Mouse (Mus musculus): ENCODE results near the gene Tmem156. TPM values are rescaled to one million over a fixed set of nuclear protein-coding genes. Genes with fewer than 3 reads are reported as not detected.
A peak's percentile ranks its signal among the peaks of the same experiment; 100 is the strongest.

Tmem156 gene
- polyA plus RNA-seq, 1 experiment from 2014 or later: not detected

DNA sequence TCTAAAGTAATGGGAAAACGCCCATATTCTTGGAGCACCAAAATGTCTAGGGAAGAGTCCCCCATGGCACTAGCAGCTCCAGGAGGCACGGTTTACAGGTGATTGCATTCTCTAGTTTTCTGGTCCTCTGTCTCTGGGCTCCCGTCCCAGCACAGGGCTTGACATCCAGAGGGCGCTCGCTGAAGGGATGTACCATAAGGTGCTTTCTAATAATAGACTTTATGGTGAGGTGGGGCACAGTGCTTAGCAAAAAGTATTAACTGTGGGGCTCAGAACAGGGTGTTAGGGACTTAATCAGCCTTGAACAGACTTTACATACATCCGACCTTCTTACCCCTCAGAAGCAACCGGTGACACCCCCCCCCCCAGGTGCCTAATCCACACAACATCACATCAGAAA lies 17.2 kb downstream of the Tmem156 start:
- no peak for DNase-seq (ENCODE audit: low spot score)
- H3K9ac ChIP-seq (ENCODE audit: low read length): no peak overlapping the region
- H3K9me3 ChIP-seq (ENCODE audit: control insufficient read depth, low read length): no peaks in the 10 kb centered on the region
- H3K4me2 ChIP-seq (ENCODE audit: low read depth, low read length, severe bottlenecking): no peak overlapping the region
- no peaks in the 10 kb centered on the region for H3K27me3 ChIP-seq (ENCODE audit: control insufficient read depth, insufficient read depth, low read length)
- ATAC-seq (replicated peaks; ENCODE audit: low FRiP score): no peak
- H3K4me1 ChIP-seq (replicated peaks; ENCODE audit: control insufficient read depth, insufficient read depth, low read length): no peaks in the 10 kb centered on the region
- H3K36me3 ChIP-seq (ENCODE audit: control insufficient read depth, insufficient read depth, low read length): no peaks in the 10 kb centered on the region
- H3K4me3 ChIP-seq (ENCODE audit: low read depth, low read length): no peak overlapping the region
- 67% methylated on average over 7 of the region's 7 CpGs for WGBS
- H3K27ac ChIP-seq (ENCODE audit: low read depth, low read length): no peak overlapping the region

DNA sequence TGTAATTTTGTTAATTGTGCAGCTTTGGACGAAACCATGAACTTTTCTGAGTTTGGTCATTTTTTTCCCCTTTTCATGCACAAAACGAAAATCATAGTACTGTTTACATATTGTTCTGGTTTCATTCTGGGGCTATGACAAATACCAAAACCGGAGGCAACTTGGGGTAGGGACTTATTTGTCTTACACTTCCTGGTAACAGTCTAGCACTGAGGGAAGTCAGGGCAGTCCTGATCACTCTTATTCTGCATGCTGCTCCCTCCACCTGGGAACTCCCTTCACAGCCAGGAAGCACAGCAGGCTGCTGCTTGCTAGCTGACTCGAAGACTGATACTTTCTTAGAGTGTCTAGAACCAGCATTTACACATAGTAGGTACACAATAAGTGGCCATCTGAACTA lies 18.7 kb downstream of the Tmem156 start:
- ATAC-seq (replicated peaks; ENCODE audit: low FRiP score): no peak
- H3K9ac ChIP-seq (ENCODE audit: low read length): no peak overlapping the region
- no peak overlapping the region for H3K4me3 ChIP-seq (ENCODE audit: low read depth, low read length)
- DNase-seq (ENCODE audit: low spot score): no peak
- no peaks in the 10 kb centered on the region for H3K4me1 ChIP-seq (replicated peaks; ENCODE audit: control insufficient read depth, insufficient read depth, low read length)
- WGBS: 76% methylated on average over 4 of the region's 4 CpGs
- H3K9me3 ChIP-seq (ENCODE audit: control insufficient read depth, low read length): no peaks in the 10 kb centered on the region
- no peak overlapping the region for H3K4me2 ChIP-seq (ENCODE audit: low read depth, low read length, severe bottlenecking)
- no peaks in the 10 kb centered on the region for H3K27me3 ChIP-seq (ENCODE audit: control insufficient read depth, insufficient read depth, low read length)
- H3K36me3 ChIP-seq (ENCODE audit: control insufficient read depth, insufficient read depth, low read length): no peaks in the 10 kb centered on the region
- no peak overlapping the region for H3K27ac ChIP-seq (ENCODE audit: low read depth, low read length)

DNA sequence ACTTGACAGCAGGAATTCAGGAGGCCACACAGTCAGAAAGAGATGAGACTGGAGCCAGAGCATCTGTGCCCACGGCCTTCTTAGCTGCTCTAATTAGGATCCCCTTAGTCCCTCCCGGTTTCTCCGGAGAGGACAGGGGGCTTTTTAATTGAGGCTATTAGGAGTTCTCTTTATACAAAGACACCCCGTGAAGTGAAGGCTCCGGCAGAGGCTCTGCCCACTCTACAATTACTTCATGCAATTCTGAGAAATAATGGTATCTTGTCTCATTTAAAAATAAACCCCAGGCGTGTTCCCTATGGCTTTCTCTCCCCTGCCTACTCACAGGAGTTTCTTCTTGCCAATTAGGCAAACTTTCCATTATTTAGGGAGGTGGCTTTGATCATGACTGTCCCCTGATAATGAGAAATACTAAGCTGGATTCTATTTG lies 20.2 kb downstream of the Tmem156 start:
- H3K27ac ChIP-seq (ENCODE audit: low read depth, low read length): peak overlapping the region; percentile 2; the same call in 1 of the 2 replicates

DNA sequence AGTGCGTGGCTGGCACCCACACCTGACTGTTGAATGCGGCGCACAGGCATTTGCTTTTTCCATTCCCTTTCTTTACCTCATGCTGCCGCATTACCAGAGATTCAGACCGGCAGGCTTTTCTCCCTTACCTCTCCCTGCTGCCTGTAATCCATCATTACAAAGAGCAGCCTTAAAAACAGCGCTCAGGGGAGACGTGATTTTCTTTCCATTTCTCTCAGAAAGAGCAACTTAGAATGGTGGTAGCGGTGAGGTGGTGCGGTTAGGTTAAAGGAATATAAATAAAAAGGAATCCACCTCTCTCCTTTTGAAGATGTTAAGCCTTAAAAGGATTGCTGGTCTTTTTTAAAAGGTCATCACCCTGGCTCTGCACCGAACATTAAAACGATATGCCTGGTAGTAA lies 22.1 kb downstream of the Tmem156 start:
- no peak overlapping the region for H3K4me3 ChIP-seq (ENCODE audit: low read depth, low read length)
- no peak overlapping the region for H3K4me2 ChIP-seq (ENCODE audit: low read depth, low read length, severe bottlenecking)
- no peak for DNase-seq (ENCODE audit: low spot score)
- H3K36me3 ChIP-seq (ENCODE audit: control insufficient read depth, insufficient read depth, low read length): no peaks in the 10 kb centered on the region
- no peak for ATAC-seq (replicated peaks; ENCODE audit: low FRiP score)
- 62% methylated on average over 11 of the region's 11 CpGs for WGBS
- H3K27ac ChIP-seq (ENCODE audit: low read depth, low read length): no peak overlapping the region
- no peaks in the 10 kb centered on the region for H3K4me1 ChIP-seq (replicated peaks; ENCODE audit: control insufficient read depth, insufficient read depth, low read length)
- H3K9ac ChIP-seq (ENCODE audit: low read length): no peak overlapping the region
- H3K9me3 ChIP-seq (ENCODE audit: control insufficient read depth, low read length): no peaks in the 10 kb centered on the region
- H3K27me3 ChIP-seq (ENCODE audit: control insufficient read depth, insufficient read depth, low read length): no peaks in the 10 kb centered on the region

More for the DNA sequence above, 20.2 kb downstream of the Tmem156 start:
- Histone ChIP-seq H3K4me1 (replicated peaks; ENCODE audit: control insufficient read depth, insufficient read depth, low read length) (no peaks in the 10 kb centered on the region), H3K9me3 (ENCODE audit: control insufficient read depth, low read length) (no peaks in the 10 kb centered on the region), H3K9ac (ENCODE audit: low read length) (no peak overlapping the region), H3K4me3 (ENCODE audit: low read depth, low read length) (no peak overlapping the region), H3K27me3 (ENCODE audit: control insufficient read depth, insufficient read depth, low read length) (no peaks in the 10 kb centered on the region), H3K4me2 (ENCODE audit: low read depth, low read length, severe bottlenecking) (no peak overlapping the region), H3K36me3 (ENCODE audit: control insufficient read depth, insufficient read depth, low read length) (no peaks in the 10 kb centered on the region)
- DNase-seq (ENCODE audit: low spot score) (no peak), ATAC-seq (replicated peaks; ENCODE audit: low FRiP score) (peak; percentile 79)
- WGBS: 7% methylated on average over 6 of the region's 6 CpGs

DNA sequence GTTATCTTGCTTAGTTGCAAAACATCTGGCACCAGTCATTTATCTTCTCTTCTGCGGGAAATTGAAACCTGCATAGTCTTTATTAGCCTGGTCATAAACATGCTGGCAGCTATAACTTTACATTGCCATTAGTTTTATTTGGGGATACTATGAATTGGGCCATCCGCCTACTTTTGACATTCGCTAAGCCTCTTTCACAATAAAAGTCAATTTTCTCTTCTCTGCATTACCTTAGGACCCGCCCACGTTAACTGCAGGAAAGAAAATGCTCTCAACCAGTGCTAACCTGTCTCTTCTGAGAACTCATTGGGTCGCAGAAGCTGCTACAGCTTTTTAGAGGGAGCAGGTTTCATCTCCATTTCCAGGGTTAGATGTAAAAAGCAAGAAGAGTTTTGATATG lies 23.8 kb downstream of the Tmem156 start:
- Histone ChIP-seq H3K36me3 (ENCODE audit: control insufficient read depth, insufficient read depth, low read length) (no peaks in the 10 kb centered on the region), H3K27ac (ENCODE audit: low read depth, low read length) (no peak overlapping the region), H3K4me3 (ENCODE audit: low read depth, low read length) (no peak overlapping the region), H3K4me2 (ENCODE audit: low read depth, low read length, severe bottlenecking) (no peak overlapping the region), H3K9me3 (ENCODE audit: control insufficient read depth, low read length) (no peaks in the 10 kb centered on the region), H3K4me1 (replicated peaks; ENCODE audit: control insufficient read depth, insufficient read depth, low read length) (no peaks in the 10 kb centered on the region), H3K27me3 (ENCODE audit: control insufficient read depth, insufficient read depth, low read length) (no peaks in the 10 kb centered on the region), H3K9ac (ENCODE audit: low read length) (no peak overlapping the region)
- DNase-seq (ENCODE audit: low spot score) (no peak), ATAC-seq (replicated peaks; ENCODE audit: low FRiP score) (no peak)
- 87% methylated on average over 6 of the region's 6 CpGs for WGBS

DNA sequence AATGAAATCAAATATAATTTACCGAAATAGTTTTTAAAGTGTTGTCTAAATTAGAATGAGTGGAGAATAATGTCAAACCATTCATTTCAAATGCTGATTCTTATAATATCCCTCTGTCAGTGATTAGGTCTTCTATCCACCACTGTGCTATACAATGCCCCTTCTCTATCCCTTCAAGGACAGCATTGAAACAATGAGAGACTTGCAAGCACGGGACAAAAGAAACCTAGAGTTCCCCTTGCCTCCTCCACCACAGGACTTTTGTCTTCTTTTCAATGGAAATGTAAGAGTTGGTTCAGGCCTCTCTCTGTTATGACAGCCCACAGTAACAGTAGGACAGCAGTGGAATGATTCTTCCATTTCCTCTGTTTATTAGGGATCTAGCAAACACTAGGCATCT lies 28.7 kb downstream of the Tmem156 start:
- Histone ChIP-seq H3K4me2 (ENCODE audit: low read depth, low read length, severe bottlenecking) (no peak overlapping the region), H3K27me3 (ENCODE audit: control insufficient read depth, insufficient read depth, low read length) (no peaks in the 10 kb centered on the region), H3K9me3 (ENCODE audit: control insufficient read depth, low read length) (no peaks in the 10 kb centered on the region), H3K4me1 (replicated peaks; ENCODE audit: control insufficient read depth, insufficient read depth, low read length) (no peaks in the 10 kb centered on the region), H3K9ac (ENCODE audit: low read length) (no peak overlapping the region), H3K4me3 (ENCODE audit: low read depth, low read length) (no peak overlapping the region), H3K27ac (ENCODE audit: low read depth, low read length) (no peak overlapping the region), H3K36me3 (ENCODE audit: control insufficient read depth, insufficient read depth, low read length) (no peaks in the 10 kb centered on the region)
- no peak for DNase-seq (ENCODE audit: low spot score)
- 68% methylated on average over 2 of the region's 2 CpGs for WGBS
- ATAC-seq (replicated peaks; ENCODE audit: low FRiP score): no peak

DNA sequence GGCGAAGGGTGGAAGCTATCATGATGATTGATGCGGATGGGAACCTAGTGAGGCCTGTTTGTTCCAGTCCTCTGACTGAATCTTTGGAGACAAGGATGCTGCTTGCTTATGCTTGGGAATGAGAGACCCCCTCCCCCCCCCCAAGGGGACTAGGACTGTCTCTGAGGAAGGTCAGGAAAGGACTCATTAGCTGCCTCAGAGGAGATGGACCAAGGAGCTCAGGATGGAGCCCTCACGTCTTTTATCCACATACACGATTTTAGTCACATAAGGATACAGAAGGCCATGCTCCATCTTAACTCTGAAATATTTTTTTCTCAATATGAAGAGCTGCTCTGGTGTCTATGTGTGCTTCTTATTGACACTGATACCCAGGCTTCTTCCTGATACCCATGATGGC lies 29.7 kb downstream of the Tmem156 start:
- H3K9ac ChIP-seq (ENCODE audit: low read length): no peak overlapping the region
- no peak for ATAC-seq (replicated peaks; ENCODE audit: low FRiP score)
- no peaks in the 10 kb centered on the region for H3K36me3 ChIP-seq (ENCODE audit: control insufficient read depth, insufficient read depth, low read length)
- H3K27me3 ChIP-seq (ENCODE audit: control insufficient read depth, insufficient read depth, low read length): no peaks in the 10 kb centered on the region
- WGBS: 93% methylated on average over 4 of the region's 4 CpGs
- no peak for DNase-seq (ENCODE audit: low spot score)
- no peaks in the 10 kb centered on the region for H3K9me3 ChIP-seq (ENCODE audit: control insufficient read depth, low read length)
- no peak overlapping the region for H3K27ac ChIP-seq (ENCODE audit: low read depth, low read length)
- H3K4me1 ChIP-seq (replicated peaks; ENCODE audit: control insufficient read depth, insufficient read depth, low read length): no peaks in the 10 kb centered on the region
- no peak overlapping the region for H3K4me2 ChIP-seq (ENCODE audit: low read depth, low read length, severe bottlenecking)
- H3K4me3 ChIP-seq (ENCODE audit: low read depth, low read length): no peak overlapping the region

DNA sequence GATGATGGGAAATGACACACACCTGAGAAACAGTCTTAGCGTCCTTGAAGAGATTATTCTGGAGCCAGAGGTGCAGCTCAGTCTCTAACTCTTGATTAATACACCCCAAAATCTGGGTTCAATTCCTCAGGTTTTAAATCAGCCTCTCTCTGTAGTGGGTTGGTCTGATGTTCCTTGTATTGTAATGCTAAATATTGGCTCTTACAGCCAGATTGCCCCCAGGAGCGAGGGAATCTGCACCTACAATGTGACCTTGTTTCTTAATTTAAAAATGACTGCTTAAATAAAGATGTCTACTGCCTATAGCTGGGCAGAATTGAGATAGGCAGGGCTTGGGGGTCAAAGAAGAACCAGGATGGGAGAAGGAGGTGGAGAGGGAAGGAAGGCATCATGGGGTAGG lies 32.1 kb downstream of the Tmem156 start:
- H3K9ac ChIP-seq (ENCODE audit: low read length): no peak overlapping the region
- no peak for ATAC-seq (replicated peaks; ENCODE audit: low FRiP score)

DNA sequence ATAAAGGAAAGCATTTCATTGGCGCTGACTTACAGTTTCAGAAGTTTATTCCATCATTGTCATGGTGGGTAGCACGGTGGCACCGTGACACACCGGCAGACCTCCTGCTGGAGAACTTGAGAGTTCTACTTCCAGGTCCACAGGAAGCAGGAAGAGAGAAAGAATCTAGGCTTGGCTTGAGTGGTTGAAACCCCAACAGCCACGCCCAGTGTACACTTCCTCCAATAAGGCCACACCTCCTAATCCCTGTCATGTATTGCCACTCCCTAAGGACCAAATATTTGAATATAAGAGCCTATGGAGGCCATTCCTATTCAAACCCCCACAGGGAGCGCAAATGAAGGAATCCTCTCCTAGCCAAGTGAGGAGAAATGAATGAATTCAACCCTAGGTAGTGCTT lies 34.3 kb downstream of the Tmem156 start:
- ATAC-seq (replicated peaks; ENCODE audit: low FRiP score): no peak
- Histone ChIP-seq H3K4me2 (ENCODE audit: low read depth, low read length, severe bottlenecking) (no peak overlapping the region), H3K27me3 (ENCODE audit: control insufficient read depth, insufficient read depth, low read length) (no peaks in the 10 kb centered on the region), H3K27ac (ENCODE audit: low read depth, low read length) (no peak overlapping the region), H3K9me3 (ENCODE audit: control insufficient read depth, low read length) (no peaks in the 10 kb centered on the region), H3K4me3 (ENCODE audit: low read depth, low read length) (no peak overlapping the region), H3K4me1 (replicated peaks; ENCODE audit: control insufficient read depth, insufficient read depth, low read length) (no peaks in the 10 kb centered on the region), H3K9ac (ENCODE audit: low read length) (no peak overlapping the region), H3K36me3 (ENCODE audit: control insufficient read depth, insufficient read depth, low read length) (no peaks in the 10 kb centered on the region)
- no peak for DNase-seq (ENCODE audit: low spot score)
- 97% methylated on average over 6 of the region's 6 CpGs for WGBS

More for the DNA sequence above, 32.1 kb downstream of the Tmem156 start:
- Histone ChIP-seq H3K4me2 (ENCODE audit: low read depth, low read length, severe bottlenecking) (no peak overlapping the region), H3K4me3 (ENCODE audit: low read depth, low read length) (no peak overlapping the region), H3K9me3 (ENCODE audit: control insufficient read depth, low read length) (no peaks in the 10 kb centered on the region), H3K4me1 (replicated peaks; ENCODE audit: control insufficient read depth, insufficient read depth, low read length) (no peaks in the 10 kb centered on the region), H3K36me3 (ENCODE audit: control insufficient read depth, insufficient read depth, low read length) (no peaks in the 10 kb centered on the region), H3K27me3 (ENCODE audit: control insufficient read depth, insufficient read depth, low read length) (no peaks in the 10 kb centered on the region), H3K27ac (ENCODE audit: low read depth, low read length) (no peak overlapping the region)
- 61% methylated on average over 2 of the region's 2 CpGs for WGBS
- DNase-seq (ENCODE audit: low spot score): no peak

Measured in forebrain, embryonic 11.5 days (tissue).